Mouse (Mus musculus): ENCODE results near the gene Igf1. TPM values are rescaled to one million over a fixed set of nuclear protein-coding genes. Genes with fewer than 3 reads are reported as not detected.

The Igf1 gene
- polyA plus RNA-seq, 1 experiment from 2014 or later = 7.2 TPM

DNA sequence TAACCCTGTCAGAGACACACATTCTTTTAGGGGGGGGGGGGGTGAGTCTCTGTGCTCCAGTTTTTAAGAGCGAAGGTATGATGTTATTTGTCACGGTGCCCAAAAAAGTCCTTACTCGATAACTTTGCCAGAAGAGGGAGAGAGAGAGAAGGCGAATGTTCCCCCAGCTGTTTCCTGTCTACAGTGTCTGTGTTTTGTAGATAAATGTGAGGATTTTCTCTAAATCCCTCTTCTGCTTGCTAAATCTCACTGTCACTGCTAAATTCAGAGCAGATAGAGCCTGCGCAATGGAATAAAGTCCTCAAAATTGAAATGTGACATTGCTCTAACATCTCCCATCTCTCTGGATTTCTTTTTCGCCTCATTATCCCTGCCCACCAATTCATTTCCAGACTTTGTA, 874 bp downstream of the Igf1 start:
- H3K27ac ChIP-seq (ENCODE audit: low read length) = no peak overlapping the region

DNA sequence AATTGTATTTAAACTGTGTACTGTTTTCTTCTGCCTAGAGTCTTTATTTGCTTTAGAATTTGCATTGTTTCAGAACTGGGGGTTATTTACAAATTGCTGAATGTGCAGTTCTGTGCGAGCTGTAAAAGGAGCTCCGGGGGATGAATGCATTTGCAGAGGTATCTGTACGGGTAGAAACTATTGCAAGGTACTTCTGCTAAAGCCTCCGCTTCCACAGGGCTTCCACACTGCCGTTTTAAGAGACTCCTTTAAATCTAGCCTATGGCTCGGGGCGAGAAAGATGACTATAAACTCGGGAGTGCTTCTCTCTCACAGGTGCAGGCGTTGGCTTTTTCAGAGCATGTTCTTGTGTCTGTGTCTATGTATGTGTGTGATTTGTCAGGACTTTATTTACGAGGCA, 1.4 kb downstream of the Igf1 start:
- no peaks in the 10 kb centered on the region for H3K9me3 ChIP-seq (ENCODE audit: control insufficient read depth, low read length)
- peaks cover 21% of the 10 kb centered on the region for H3K4me1 ChIP-seq (replicated peaks; ENCODE audit: control insufficient read depth, insufficient read depth, low read length)
- H3K27ac ChIP-seq (ENCODE audit: low read length) = no peak overlapping the region
- no peaks in the 10 kb centered on the region for H3K36me3 ChIP-seq (ENCODE audit: control insufficient read depth, insufficient read depth)
- WGBS = 7% methylated on average over 10 of the region's 10 CpGs
- H3K4me2 ChIP-seq (ENCODE audit: low read length) = peak overlapping the region; percentile 74
- H3K27me3 ChIP-seq (replicated peaks; ENCODE audit: control insufficient read depth, insufficient read depth, low read length) = peaks cover 11% of the 10 kb centered on the region; the same call in 1 of the 2 replicates
- H3K9ac ChIP-seq (replicated peaks; ENCODE audit: low read depth, low read length) = no peak overlapping the region
- ATAC-seq = no peak
- peak overlapping the region; percentile 26 for H3K4me3 ChIP-seq (replicated peaks; ENCODE audit: low read length)

More for the DNA sequence above, 874 bp downstream of the Igf1 start:
- Histone ChIP-seq H3K4me1 (replicated peaks; ENCODE audit: control insufficient read depth, insufficient read depth, low read length) (peaks cover 21% of the 10 kb centered on the region), H3K4me2 (ENCODE audit: low read length) (peak overlapping the region; percentile 74), H3K4me3 (replicated peaks; ENCODE audit: low read length) (no peak overlapping the region; the same call in 1 of the 2 replicates), H3K36me3 (ENCODE audit: control insufficient read depth, insufficient read depth) (no peaks in the 10 kb centered on the region), H3K9me3 (ENCODE audit: control insufficient read depth, low read length) (no peaks in the 10 kb centered on the region), H3K27me3 (replicated peaks; ENCODE audit: control insufficient read depth, insufficient read depth, low read length) (peaks cover 11% of the 10 kb centered on the region; the same call in 1 of the 2 replicates), H3K9ac (replicated peaks; ENCODE audit: low read depth, low read length) (no peak overlapping the region)
- no peak for ATAC-seq
- 41% methylated on average over 6 of the region's 6 CpGs for WGBS

DNA sequence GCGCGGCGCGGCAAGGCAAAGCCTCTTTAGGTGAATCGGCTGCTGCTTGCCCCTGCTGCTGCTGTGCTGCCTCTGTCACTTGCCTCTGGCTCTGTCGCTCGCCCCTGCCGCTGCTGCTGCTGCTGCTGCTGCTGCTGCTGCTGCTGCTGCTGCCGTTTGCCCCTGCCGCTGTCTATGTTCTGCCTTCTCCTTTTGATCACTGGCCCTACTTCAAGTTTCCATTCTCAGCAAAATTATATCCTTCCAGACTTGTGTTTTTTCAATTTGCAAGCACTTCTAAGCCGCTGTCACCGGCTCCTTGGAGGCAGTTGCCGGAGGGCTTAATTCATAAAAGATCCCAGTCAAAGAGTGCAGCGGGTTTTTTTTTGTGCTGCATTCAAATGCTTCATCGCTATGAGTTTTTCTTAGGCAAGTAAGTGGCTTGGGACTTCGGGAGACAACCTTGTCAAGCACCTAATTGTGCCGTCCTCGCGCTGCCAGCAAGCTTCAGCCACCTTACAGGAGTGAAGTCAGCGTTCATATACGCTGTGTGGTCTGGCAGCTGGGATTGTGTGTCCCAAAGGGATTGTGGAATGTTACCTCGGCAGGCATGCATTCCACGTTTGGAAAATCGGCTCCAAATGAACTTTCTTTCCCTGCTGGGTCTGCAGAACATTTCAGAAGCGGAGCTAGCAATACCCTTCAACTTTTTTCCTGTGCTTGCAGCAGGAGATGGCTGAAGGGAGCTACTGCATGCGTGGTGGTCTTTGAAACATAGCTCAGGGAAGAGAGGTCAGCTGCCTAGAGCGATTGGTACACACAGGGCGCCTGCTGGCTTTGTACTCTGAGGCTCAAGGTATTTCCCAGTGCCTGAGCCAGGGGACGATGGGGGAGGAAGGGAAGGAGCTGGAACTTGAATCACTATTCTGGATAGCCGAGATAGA, 2.4 kb downstream of the Igf1 start:
- Histone ChIP-seq H3K4me2 (ENCODE audit: low read length) (peak overlapping the region; percentile 74), H3K9me3 (ENCODE audit: control insufficient read depth, low read length) (no peaks in the 10 kb centered on the region), H3K27ac (ENCODE audit: low read length) (no peak overlapping the region), H3K27me3 (replicated peaks; ENCODE audit: control insufficient read depth, insufficient read depth, low read length) (peaks cover 11% of the 10 kb centered on the region; the same call in 1 of the 2 replicates), H3K4me3 (replicated peaks; ENCODE audit: low read length) (peak overlapping the region; percentile 44), H3K36me3 (ENCODE audit: control insufficient read depth, insufficient read depth) (no peaks in the 10 kb centered on the region), H3K4me1 (replicated peaks; ENCODE audit: control insufficient read depth, insufficient read depth, low read length) (peaks cover 21% of the 10 kb centered on the region), H3K9ac (replicated peaks; ENCODE audit: low read depth, low read length) (peak overlapping the region; percentile 49)
- ATAC-seq = peak; percentile 61
- 1% methylated on average over 30 of the region's 30 CpGs for WGBS

DNA sequence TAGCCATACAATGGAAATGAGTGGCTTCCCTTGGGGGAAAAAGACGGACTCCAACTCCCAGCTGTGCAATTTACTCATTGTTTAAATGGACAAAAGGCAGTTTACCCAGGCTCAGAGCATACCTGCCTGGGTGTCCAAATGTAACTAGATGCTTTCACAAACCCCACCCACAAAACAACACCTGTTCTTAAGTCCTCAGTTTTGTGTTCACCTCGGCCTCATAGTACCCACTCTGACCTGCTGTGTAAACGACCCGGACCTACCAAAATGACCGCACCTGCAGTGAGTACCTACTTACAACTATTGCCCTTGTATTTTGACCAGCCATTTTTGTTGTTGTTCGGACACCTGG, 3.0 kb downstream of the Igf1 start:
- ATAC-seq = no peak
- Histone ChIP-seq H3K4me2 (ENCODE audit: low read length) (peak overlapping the region; percentile 74), H3K36me3 (ENCODE audit: control insufficient read depth, insufficient read depth) (no peaks in the 10 kb centered on the region), H3K9ac (replicated peaks; ENCODE audit: low read depth, low read length) (no peak overlapping the region; the same call in 1 of the 2 replicates), H3K27me3 (replicated peaks; ENCODE audit: control insufficient read depth, insufficient read depth, low read length) (peaks cover 11% of the 10 kb centered on the region; the same call in 1 of the 2 replicates), H3K27ac (ENCODE audit: low read length) (no peak overlapping the region), H3K4me3 (replicated peaks; ENCODE audit: low read length) (peak overlapping the region; percentile 44), H3K9me3 (ENCODE audit: control insufficient read depth, low read length) (no peaks in the 10 kb centered on the region), H3K4me1 (replicated peaks; ENCODE audit: control insufficient read depth, insufficient read depth, low read length) (peaks cover 21% of the 10 kb centered on the region)
- WGBS = 62% methylated on average over 6 of the region's 6 CpGs

DNA sequence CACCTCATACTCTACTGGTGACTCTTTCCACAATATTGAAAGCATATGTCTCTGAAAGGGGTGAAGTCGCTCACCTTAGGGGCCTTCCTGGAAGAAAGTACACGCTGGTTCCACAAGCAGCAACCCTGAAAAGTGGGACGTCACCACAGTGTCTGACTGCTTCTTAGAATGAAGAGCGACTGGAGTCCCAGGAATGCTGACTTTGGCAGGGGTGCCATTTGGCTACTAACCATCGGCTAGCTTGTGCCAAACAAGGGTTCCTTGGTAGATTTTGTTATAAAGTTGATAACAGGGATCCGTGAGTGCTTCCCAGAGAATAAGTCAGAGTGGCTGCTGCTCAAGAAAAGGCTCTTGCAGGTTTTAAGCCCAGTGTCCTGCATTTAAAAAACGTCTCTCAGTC, 4.8 kb downstream of the Igf1 start:
- no peaks in the 10 kb centered on the region for H3K36me3 ChIP-seq (ENCODE audit: control insufficient read depth, insufficient read depth)
- peaks cover 8% of the 10 kb centered on the region; the same call in 1 of the 2 replicates for H3K27me3 ChIP-seq (replicated peaks; ENCODE audit: control insufficient read depth, insufficient read depth, low read length)
- ATAC-seq = no peak
- H3K27ac ChIP-seq (ENCODE audit: low read length) = no peak overlapping the region
- H3K4me2 ChIP-seq (ENCODE audit: low read length) = no peak overlapping the region
- WGBS = 73% methylated on average over 7 of the region's 7 CpGs
- H3K4me1 ChIP-seq (replicated peaks; ENCODE audit: control insufficient read depth, insufficient read depth, low read length) = peaks cover 21% of the 10 kb centered on the region
- no peak overlapping the region for H3K4me3 ChIP-seq (replicated peaks; ENCODE audit: low read length)
- no peaks in the 10 kb centered on the region for H3K9me3 ChIP-seq (ENCODE audit: control insufficient read depth, low read length)
- no peak overlapping the region for H3K9ac ChIP-seq (replicated peaks; ENCODE audit: low read depth, low read length)

DNA sequence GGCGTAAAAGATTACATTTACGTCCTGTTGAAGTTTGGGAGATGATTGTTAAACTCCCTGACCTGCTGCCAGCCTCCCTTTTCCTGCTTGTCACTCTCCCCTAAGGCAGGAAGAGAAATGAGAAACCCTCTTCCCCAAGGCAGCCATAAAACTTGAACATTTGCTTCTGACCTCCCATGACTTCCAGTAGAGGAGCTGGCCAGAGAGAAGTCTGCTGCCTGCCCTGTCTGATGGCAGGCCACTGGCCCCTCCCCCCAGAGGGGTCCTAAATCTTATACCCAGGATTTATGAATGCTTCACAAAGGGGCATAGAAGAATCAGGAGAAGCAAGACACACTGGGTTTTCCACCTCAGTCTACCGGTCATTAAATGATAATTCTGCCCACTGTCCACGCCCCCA, 5.3 kb downstream of the Igf1 start:
- no peak for ATAC-seq
- H3K36me3 ChIP-seq (ENCODE audit: control insufficient read depth, insufficient read depth) = no peaks in the 10 kb centered on the region
- H3K27me3 ChIP-seq (replicated peaks; ENCODE audit: control insufficient read depth, insufficient read depth, low read length) = peaks cover 8% of the 10 kb centered on the region; the same call in 1 of the 2 replicates
- no peak overlapping the region for H3K4me3 ChIP-seq (replicated peaks; ENCODE audit: low read length)
- H3K9ac ChIP-seq (replicated peaks; ENCODE audit: low read depth, low read length) = no peak overlapping the region
- 93% methylated on average over 4 of the region's 4 CpGs for WGBS
- H3K4me1 ChIP-seq (replicated peaks; ENCODE audit: control insufficient read depth, insufficient read depth, low read length) = peaks cover 21% of the 10 kb centered on the region
- H3K9me3 ChIP-seq (ENCODE audit: control insufficient read depth, low read length) = no peaks in the 10 kb centered on the region
- H3K27ac ChIP-seq (ENCODE audit: low read length) = no peak overlapping the region
- no peak overlapping the region for H3K4me2 ChIP-seq (ENCODE audit: low read length)

DNA sequence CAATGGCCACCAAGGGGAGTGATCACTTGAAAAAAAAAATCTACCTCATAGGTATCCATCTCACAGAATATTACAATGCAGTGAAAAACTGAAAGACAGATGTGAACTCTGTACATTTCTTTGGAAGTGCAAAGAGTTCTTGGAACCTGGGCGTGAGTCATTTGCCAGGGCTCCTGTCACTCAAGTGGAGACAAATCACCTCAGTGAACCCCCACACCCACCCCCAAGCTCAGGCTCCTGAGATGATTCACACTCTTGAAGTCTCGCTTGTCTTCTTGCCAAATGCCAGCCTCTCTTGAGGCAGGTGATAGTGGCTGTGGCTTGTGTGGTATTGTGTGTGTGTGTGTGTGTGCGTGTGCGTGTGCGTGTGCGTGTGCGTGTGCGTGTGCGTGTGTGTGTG, 7.6 kb downstream of the Igf1 start:
- Histone ChIP-seq H3K4me3 (replicated peaks; ENCODE audit: low read length) (no peak overlapping the region), H3K9me3 (ENCODE audit: control insufficient read depth, low read length) (no peaks in the 10 kb centered on the region), H3K36me3 (ENCODE audit: control insufficient read depth, insufficient read depth) (no peaks in the 10 kb centered on the region), H3K9ac (replicated peaks; ENCODE audit: low read depth, low read length) (no peak overlapping the region), H3K27me3 (replicated peaks; ENCODE audit: control insufficient read depth, insufficient read depth, low read length) (0 out of 2 replicates have a peak, but pooled peaks cover 5% of the 10 kb centered on the region), H3K4me2 (ENCODE audit: low read length) (no peak overlapping the region), H3K27ac (ENCODE audit: low read length) (no peak overlapping the region), H3K4me1 (replicated peaks; ENCODE audit: control insufficient read depth, insufficient read depth, low read length) (peaks cover 4% of the 10 kb centered on the region)
- WGBS = 95% methylated on average over 9 of the region's 9 CpGs
- no peak for ATAC-seq

DNA sequence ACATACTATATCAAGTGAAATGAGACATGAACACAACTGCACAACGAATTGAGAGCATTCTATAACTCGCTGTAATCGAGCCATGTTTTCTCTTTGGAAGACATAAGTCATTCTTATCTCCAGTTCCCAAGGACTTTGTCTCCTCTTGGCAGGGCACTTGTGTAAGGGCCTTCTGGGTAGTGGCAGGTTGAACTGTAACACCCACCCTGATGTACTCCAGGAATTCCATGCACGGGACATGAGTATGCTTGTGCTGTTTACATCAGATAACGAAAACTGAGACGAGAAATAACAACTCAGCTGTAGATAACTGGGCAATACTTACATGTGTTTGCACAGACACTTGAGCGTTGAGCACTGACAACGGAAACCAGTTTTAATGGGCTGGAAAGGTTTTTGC, 8.4 kb downstream of the Igf1 start:
- no peaks in the 10 kb centered on the region for H3K27me3 ChIP-seq (replicated peaks; ENCODE audit: control insufficient read depth, insufficient read depth, low read length)
- no peak overlapping the region for H3K4me3 ChIP-seq (replicated peaks; ENCODE audit: low read length)
- no peak for ATAC-seq
- H3K9me3 ChIP-seq (ENCODE audit: control insufficient read depth, low read length) = no peaks in the 10 kb centered on the region
- H3K9ac ChIP-seq (replicated peaks; ENCODE audit: low read depth, low read length) = no peak overlapping the region
- no peak overlapping the region for H3K27ac ChIP-seq (ENCODE audit: low read length)
- no peaks in the 10 kb centered on the region for H3K4me1 ChIP-seq (replicated peaks; ENCODE audit: control insufficient read depth, insufficient read depth, low read length)
- no peaks in the 10 kb centered on the region for H3K36me3 ChIP-seq (ENCODE audit: control insufficient read depth, insufficient read depth)
- H3K4me2 ChIP-seq (ENCODE audit: low read length) = no peak overlapping the region
- 85% methylated on average over 8 of the region's 8 CpGs for WGBS

DNA sequence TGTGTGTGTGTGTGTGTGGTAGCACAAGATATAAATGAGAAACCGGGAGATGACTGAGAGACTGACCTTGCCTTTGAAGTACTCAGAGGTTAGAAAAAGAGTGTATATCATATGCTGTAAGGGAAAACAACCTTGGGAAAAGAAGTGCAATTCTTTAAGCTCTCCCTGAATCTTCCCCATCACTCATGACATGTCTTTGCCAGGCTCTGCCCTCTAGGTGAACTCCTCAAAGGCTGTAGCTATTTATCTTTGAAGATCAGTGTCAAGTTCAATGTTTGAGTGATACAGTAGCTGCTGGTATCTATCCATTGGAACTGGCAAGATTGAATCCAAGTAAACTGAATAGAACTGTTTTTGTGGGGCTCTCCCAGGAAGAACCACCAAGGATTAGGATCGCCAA, 9.2 kb downstream of the Igf1 start:
- H3K4me2 ChIP-seq (ENCODE audit: low read length) = no peak overlapping the region
- no peak overlapping the region for H3K27ac ChIP-seq (ENCODE audit: low read length)
- WGBS = 89% methylated on average over 2 of the region's 2 CpGs
- no peak for ATAC-seq
- no peak overlapping the region for H3K4me3 ChIP-seq (replicated peaks; ENCODE audit: low read length)
- no peaks in the 10 kb centered on the region for H3K9me3 ChIP-seq (ENCODE audit: control insufficient read depth, low read length)
- no peak overlapping the region for H3K9ac ChIP-seq (replicated peaks; ENCODE audit: low read depth, low read length)
- peaks cover 3% of the 10 kb centered on the region for H3K4me1 ChIP-seq (replicated peaks; ENCODE audit: control insufficient read depth, insufficient read depth, low read length)
- H3K27me3 ChIP-seq (replicated peaks; ENCODE audit: control insufficient read depth, insufficient read depth, low read length) = no peaks in the 10 kb centered on the region
- H3K36me3 ChIP-seq (ENCODE audit: control insufficient read depth, insufficient read depth) = no peaks in the 10 kb centered on the region
